Mouse (Mus musculus): ENCODE data around the gene Matn3. TPM values are rescaled to one million over a fixed set of nuclear protein-coding genes. Genes with fewer than 3 reads are reported as not detected.
A peak's percentile ranks its signal among the peaks of the same experiment; 100 is the strongest.

Gene Matn3
- not detected in 3 replicates for total RNA-seq (2017)

DNA sequence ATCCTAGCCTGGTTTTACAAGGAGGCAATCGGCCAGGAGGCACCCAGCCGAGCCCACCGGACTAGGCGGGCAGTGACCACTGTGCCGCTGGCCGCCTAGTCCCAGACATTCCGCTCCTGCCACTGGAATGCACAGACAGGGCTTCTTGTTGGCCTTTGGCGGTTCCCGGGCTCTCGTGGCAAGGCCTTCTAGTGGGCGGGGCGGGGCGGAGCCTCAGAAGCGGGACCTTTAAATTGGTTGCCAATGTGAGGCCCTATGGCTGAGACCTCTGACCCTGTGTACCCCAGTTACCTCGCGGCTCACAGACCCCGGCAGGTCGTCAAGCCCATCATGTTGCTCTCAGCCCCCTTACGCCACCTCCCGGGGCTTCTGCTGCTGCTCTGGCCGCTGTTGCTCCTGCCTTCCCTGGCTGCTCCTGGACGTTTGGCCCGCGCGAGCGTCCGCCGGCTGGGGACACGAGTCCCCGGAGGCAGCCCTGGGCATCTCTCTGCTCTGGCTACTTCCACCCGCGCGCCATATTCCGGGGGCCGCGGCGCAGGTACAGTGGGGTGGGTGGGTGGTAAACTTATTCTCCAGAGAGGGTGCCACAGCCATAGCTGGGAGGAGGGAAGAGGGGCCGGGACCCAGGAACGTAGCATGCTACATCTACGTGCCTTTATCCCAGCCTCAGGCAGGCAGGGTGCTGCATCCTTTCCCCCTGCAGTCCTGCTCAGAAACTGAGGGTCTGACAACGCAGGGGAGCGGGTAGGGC, at the start of gene Matn3:
Matn3 (plus strand) TSS at position 216 of the 751 bp plus-strand sequence.
- peak; percentile 63 for ATAC-seq (replicated peaks; ENCODE audit: insufficient number of reproducible peaks, low FRiP score, low TSS enrichment, poor library complexity, severe bottlenecking)

- no peak for ATAC-seq (replicated peaks; ENCODE audit: insufficient number of reproducible peaks, low FRiP score, low TSS enrichment, poor library complexity, severe bottlenecking)
Observed at GRCm38 (mm10) chr12:8898879-8899785, 48.6 kb upstream of the Matn3 start.

GRCm38 (mm10) chr12:8900107-8900698, 47.5 kb upstream of the Matn3 start:
- ATAC-seq (replicated peaks; ENCODE audit: insufficient number of reproducible peaks, low FRiP score, low TSS enrichment, poor library complexity, severe bottlenecking): no peak

GRCm38 (mm10) chr12:8900919-8901663, 46.6 kb upstream of the Matn3 start:
- peak; percentile 87 for ATAC-seq (replicated peaks; ENCODE audit: insufficient number of reproducible peaks, low FRiP score, low TSS enrichment, poor library complexity, severe bottlenecking)

- ATAC-seq (replicated peaks; ENCODE audit: insufficient number of reproducible peaks, low FRiP score, low TSS enrichment, poor library complexity, severe bottlenecking): no peak
Observed at GRCm38 (mm10) chr12:8901934-8902333, 45.8 kb upstream of the Matn3 start.

DNA sequence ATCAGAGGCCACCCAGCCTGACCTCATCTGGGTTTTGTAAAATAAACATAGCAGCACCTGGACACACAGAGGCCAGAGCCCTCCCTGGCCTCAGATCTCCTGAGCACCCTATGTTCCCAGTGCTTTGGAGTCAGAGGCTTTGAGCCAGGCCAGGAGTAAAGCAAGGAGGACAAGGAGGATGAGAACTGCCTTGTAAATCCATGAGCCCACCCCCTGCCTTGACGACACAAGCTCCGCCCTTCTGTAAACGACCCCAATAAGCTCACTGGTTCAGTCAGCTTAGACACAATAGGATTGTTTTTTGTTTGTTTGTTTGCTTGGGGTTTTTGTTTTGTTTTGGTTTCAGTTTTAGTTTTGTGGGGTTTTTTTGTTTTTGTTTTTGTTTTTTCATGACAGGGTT, 45.2 kb upstream of the Matn3 start:
- no peak for ATAC-seq (replicated peaks; ENCODE audit: insufficient number of reproducible peaks, low FRiP score, low TSS enrichment, poor library complexity, severe bottlenecking)

DNA sequence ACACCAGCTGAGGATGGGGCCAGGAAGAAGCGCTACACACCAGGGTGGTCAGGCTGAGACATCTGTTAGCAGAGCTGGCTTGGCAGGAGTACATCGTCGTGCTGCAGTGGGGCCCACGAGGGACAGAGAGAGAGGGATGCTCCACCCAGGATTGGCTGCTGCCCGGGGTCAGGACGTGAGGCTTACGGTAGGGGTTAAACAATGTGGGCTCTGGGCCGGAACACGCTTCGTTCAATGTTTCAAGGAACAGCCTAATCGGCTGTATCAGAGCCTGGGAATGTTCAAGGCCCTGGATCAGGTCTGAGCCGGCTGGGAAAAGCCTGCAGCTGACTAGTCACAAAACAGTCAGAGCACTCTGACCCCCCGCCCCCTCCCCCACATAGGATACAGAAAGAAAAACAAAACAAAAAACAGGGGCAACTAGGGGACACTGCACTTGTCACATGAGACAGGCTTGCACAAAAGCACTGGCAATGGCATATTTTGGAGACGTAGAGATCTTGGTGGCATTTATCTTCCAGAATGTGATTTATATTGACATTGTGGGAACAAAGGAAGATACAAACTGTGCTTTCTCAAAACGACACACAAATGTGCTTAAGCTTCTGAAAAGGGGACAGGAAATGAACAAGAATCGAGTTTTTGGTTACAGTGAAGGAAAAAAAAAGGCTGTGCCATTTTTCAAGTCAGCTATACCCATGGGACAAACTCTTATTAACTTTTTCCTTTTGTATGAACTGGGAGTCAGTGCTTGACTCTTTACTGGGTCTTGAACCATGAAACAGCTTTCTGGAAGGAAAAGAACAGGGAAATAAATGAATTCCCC, 34.7 kb upstream of the Matn3 start:
- ATAC-seq (replicated peaks; ENCODE audit: insufficient number of reproducible peaks, low FRiP score, low TSS enrichment, poor library complexity, severe bottlenecking): no peak

DNA sequence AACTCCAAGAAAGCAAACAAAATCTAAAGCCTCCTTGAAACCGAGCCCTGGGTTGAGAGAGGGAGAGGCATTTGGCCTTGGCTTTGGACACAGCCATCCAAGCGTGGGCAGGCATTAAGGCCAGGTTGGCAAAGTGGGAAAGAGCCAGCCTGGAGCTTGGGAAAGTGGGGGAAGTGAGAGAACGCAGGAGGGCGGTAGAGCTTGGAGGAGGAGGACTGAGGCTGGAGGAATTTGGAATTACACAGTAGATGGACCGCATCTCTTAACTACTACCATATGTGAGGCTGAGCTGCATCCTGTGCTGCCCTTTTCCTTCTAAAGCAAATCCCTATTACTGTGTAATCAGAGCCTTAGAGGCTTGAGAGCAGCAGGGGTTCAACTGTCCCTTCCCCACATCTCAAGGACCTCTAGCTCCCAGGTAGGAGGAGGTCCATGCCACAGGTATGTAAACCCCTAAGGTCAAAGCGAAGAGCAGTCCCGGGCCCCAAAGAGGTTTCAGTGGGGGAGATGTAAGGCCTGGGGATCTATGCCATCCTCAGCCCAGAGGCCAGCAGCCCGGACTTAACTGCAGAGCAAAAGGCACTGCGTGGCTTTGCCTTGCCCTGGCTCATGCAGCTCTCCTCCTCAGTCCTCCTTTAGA, 33.9 kb upstream of the Matn3 start:
- no peak for ATAC-seq (replicated peaks; ENCODE audit: insufficient number of reproducible peaks, low FRiP score, low TSS enrichment, poor library complexity, severe bottlenecking)

DNA sequence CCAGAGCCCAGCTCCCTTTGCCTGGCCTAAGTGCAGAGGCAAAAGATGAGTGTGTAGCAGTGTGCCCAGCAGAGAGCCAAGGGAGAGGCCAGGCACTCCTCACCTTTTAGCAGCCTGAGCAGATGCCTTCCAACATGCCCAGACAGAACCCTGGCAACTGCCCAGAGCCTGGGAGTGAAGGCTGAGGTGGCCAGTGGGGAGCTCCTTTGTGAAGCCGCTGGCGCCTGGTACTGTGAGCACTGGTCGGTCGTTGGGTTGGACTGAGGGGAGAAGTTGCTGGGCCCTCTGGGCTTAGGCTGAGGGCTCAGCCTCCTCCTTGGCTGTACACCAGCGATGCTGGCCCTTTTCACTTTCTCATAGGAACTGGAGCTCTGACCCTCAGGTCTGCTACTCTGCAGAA, 31.4 kb upstream of the Matn3 start:
- ATAC-seq (replicated peaks; ENCODE audit: insufficient number of reproducible peaks, low FRiP score, low TSS enrichment, poor library complexity, severe bottlenecking): no peak

GRCm38 (mm10) chr12:8919231-8919630, 28.5 kb upstream of the Matn3 start:
- ATAC-seq (replicated peaks; ENCODE audit: insufficient number of reproducible peaks, low FRiP score, low TSS enrichment, poor library complexity, severe bottlenecking): no peak

GRCm38 (mm10) chr12:8920996-8921393, 26.7 kb upstream of the Matn3 start:
- ATAC-seq (replicated peaks; ENCODE audit: insufficient number of reproducible peaks, low FRiP score, low TSS enrichment, poor library complexity, severe bottlenecking): no peak

DNA sequence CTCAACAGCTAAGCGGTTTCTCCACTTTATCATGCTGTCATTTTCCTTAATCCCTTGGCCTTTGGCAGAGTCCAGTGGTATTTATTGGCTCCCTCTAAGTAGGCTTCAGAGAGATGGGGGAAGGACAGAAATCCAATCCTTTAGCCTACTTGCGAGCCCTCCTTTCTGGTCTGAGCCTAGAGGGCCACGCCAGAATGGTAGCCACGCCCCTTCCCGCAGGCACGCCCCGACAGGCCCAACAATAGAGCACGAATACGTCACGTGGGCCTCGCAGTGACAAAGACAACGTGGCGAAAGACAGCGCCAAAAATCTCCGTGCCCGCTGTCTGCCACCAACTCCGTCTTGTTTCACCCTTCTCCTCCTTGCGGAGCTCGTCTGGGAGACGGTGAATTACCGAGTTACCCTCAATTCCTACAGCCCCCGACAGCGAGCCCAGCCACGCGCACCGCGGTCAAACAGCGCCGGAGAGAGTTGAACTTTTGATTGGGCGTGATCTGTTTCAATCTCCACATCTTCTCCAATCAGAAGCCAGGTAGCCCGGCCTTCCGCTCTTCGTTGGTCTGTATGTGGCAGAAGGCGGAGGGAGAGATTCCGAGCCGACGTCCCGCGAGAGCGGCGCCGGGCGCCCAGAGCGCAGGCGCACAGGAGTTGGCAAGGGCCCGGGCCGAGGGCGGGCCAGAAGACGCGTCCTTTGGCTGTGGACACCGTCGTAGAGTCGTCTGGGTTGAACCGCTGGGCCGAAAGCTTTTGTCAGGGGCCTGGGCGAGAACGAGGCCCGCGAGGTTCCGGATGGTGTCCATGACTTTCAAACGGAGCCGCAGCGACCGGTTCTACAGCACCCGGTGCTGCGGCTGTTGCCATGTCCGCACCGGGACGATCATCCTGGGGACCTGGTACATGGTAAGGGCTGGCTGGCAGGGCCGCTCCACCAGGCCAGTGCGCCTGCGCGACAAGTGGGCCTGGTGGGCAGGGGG, 26.0 kb upstream of the Matn3 start, which contains the start of gene Laptm4a:
Laptm4a (plus strand) TSS at position 271 of the 975 bp plus-strand sequence.
- ATAC-seq (replicated peaks; ENCODE audit: insufficient number of reproducible peaks, low FRiP score, low TSS enrichment, poor library complexity, severe bottlenecking): peak; percentile 86

DNA sequence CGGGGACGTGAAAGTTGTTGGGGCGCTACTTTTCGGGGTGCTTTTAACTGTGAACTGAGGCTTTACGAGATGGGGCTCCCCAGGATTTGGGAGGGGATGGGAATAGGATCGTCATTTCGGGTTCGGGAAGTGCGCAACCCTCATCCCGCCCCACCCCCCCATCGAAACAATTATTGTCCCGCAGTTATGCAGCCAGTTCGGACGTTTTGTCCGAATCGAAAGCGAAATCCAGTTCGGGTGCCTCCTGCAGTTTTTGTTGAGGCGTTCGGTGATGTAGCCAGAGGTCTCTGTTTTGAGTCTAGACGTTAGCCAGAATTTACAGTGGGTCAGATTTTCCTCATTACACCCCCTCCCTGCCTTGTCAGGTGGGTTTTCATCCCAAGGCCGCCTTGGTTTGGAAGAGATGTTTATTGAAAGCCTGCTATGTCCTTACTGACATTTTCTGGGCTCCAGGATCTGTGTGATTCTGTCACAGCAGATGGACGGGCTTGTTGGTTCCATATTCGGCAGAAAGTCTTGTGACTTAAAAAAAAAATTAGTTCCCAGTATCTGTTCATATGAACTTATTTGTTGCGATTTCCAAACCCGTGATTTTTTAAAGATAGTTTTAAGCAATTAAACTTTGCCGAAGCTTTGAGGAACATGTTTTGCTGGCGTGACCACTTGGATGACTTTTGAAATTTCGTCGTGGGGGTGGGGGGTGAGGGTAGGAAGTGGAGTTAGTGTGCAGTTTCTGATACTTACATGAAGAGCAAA, 25.2 kb upstream of the Matn3 start:
- ATAC-seq (replicated peaks; ENCODE audit: insufficient number of reproducible peaks, low FRiP score, low TSS enrichment, poor library complexity, severe bottlenecking): no peak; the same call in 1 of the 2 replicates

DNA sequence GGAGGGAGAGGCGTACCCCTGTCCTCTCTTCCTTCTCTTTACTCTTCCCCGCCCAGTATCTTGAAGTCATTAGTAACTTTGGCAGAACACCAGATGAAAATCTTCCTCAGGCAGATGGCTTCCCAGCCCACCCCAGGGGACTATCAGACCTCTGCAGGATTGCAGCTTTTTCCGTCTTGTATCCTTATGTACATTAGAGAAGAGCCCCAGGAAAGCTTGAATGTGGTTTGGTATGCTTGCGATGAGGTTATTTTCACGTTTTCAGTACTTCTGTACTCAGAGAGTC, 24.7 kb upstream of the Matn3 start:
- 0 out of 2 replicates have a peak, but pooled peaks have one; percentile 32 for ATAC-seq (replicated peaks; ENCODE audit: insufficient number of reproducible peaks, low FRiP score, low TSS enrichment, poor library complexity, severe bottlenecking)

GRCm38 (mm10) chr12:8923603-8924002, 24.1 kb upstream of the Matn3 start:
- no peak for ATAC-seq (replicated peaks; ENCODE audit: insufficient number of reproducible peaks, low FRiP score, low TSS enrichment, poor library complexity, severe bottlenecking)

DNA sequence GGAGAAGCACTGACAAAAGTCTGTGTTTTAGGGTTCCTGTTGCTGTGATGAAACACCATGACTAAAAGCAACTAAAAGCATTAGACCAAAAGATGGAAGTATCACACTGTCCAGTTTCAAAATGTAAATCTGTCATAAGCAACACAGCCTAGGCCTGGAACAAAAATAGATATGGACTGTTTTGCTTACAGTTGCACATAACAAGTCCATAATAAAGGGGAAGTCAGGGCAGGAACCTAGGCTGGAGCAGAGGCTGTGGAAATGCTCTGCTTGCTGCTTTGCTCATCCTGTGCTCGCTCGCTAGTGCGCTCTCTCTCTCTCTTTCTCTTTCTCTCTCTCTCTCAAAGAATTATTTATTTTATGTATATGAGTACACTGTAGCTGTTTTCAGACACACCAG, 20.1 kb upstream of the Matn3 start:
- ATAC-seq (replicated peaks; ENCODE audit: insufficient number of reproducible peaks, low FRiP score, low TSS enrichment, poor library complexity, severe bottlenecking): peak; percentile 89
